Mouse (Mus musculus): ENCODE measurements around the gene Pxmp4.

Pxmp4 gene

DNA sequence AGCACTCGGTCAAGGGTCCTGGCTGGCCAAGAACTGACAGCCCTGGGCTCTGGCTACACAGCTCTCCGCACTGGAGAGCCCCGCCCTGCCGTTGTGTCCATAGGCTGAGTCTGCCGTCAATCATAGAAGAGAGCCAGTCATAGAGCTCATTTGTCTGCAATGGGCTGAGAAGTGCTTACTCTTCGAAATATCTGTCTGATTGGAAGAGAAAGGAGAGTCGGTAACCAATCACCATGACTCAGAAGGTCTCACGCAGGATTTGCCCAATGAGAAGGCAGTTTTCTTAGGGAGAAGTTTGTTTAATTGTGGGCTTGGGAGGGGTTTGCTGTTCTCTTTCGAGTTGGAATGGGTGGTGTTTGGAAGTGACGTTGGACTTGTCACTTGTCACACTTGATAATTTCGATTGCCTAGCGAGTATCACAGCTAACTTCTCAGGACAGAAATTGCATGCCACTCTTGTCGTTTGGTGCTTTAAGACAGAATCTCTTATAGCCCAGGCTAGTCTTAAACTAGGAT, at the start of gene Pxmp4:
Gene Pxmp4 (minus strand): TSS at position 71 of the 516 bp plus-strand sequence.
- in situ Hi-C loops (cut with MboI; ENCODE audit: low sequenced_read_pairs): no loop called here

DNA sequence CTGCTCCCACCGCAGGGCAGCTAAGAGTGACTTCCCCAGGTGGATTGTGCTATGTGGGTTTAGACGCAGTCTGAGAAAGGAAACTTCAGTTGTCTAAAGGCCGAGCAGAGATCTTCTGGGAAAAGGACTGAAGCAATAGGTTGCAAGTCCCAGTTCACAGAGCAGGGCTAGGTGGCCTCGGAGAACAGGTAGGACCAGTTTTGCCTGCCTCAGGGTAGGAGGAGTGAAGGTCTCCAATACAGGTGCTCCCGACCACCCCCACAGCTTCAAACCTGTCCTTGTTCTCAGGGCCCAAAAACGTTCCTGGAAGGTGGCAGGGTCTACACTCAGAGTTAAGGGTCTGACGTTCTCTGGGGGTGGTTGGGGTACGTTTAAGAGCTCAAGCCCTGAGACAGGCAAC, 47.9 kb upstream of the Pxmp4 start, which contains the start of gene Chmp4b:
Gene Chmp4b (plus strand): TSS at position 343 of the 400 bp plus-strand sequence.
- in situ Hi-C loops (cut with MboI; ENCODE audit: low sequenced_read_pairs): no loop called here

DNA sequence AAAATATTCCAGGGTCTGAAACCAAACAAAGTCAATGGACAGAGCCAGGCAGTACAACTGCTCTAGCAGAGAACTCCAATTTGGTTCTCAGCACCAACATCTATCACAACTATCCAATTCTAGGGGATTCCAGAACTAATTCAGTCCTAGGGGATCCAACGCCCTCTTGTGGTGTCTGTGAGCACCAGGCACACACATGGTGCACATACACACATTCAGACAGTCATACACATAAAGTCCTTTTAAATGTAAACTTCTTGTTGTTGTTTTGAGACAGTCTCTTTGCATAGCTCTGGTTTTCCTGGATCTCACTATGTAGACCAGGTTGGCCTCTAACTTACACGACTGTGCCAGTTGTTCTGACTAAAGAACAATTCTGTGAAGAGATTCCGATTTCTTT, 46.9 kb upstream of the Pxmp4 start:
- in situ Hi-C loops (cut with MboI; ENCODE audit: low sequenced_read_pairs): no loop called here

- in situ Hi-C loops (cut with MboI; ENCODE audit: low sequenced_read_pairs): no loop called here
Measured at GRCm38 (mm10) chr2:154648086-154648485, 44.6 kb upstream of the Pxmp4 start.

GRCm38 (mm10) chr2:154646634-154647033, 43.1 kb upstream of the Pxmp4 start:
- in situ Hi-C loops (cut with MboI; ENCODE audit: low sequenced_read_pairs): no loop called here

DNA sequence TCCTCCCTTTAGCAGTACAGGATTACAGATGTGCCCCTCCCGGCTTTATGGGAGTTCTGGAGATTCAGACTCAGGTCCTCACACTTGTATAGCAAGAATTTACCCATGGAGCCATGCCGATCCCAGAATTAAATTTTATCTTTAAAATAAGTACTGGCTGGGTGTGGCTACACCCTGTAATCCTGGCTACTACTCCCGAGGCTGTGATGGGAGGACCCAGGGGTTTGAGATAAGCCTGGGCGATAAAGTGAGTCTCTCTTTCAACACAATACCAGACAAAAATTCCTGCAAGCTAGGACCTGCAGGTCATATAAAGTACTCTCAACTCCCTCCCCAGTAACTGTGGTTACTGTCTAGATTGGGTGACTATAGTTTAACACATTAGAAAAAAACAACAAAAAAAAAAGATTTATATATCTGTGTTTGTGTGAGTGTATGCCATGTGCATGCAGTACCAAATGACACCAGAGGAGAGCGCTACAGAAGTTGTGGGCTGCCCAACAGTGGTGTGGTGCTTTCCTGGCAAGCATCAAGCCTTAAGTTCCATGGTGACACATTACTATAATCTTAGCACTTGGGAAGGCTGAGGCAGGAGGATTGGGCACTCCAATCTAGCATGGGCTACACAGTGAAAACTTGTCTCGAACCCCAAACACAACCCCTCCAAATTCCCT, 39.3 kb upstream of the Pxmp4 start:
- in situ Hi-C loops (cut with MboI; ENCODE audit: low sequenced_read_pairs): no loop called here

DNA sequence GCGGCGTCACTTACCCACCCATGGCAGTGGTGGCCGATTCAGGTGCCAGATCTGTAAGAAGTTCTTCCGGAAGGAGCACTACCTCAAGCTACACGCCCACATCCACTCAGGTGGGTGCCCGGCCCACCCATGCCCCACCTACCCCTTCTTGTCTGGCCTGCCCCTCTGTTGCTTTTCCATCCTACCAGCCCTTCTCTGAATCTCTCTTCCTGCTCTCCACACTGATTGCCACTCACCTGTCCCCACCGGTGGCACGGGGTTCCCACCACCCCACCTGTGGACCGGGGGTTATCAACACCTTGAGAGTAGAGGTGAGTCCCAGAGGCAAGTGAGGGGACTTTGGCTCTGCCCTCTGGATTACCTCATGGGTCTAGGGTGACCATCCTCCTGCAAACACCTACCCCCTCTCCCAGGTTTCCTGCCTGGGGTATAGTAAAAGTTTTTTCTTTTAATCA, 38.5 kb upstream of the Pxmp4 start:
- in situ Hi-C loops (cut with MboI; ENCODE audit: low sequenced_read_pairs): no loop called here

GRCm38 (mm10) chr2:154641176-154641575, 37.7 kb upstream of the Pxmp4 start:
- in situ Hi-C loops (cut with MboI; ENCODE audit: low sequenced_read_pairs): no loop called here

DNA sequence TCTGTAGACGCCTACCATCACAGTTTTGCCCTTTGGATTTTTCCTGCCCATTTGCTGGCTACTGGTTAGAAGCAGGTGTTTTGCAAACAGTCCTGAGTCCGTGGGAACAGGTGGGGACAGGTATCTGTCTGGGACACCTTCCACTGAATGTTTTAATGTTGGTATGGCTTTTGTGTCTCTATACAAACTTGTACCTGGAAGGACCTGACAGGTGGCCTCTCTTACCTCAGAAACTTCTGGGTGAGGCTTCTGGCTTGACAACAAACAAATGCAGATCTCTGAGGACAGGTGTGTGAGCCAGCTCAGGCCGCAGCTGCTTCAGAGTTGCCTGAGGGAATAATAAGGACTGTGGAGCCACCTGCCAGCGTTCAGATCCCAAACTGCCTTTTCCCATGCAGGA, 35.6 kb upstream of the Pxmp4 start:
- in situ Hi-C loops (cut with MboI; ENCODE audit: low sequenced_read_pairs): no loop called here

GRCm38 (mm10) chr2:154638521-154638920, 35.0 kb upstream of the Pxmp4 start:
- in situ Hi-C loops (cut with MboI; ENCODE audit: low sequenced_read_pairs): no loop called here

DNA sequence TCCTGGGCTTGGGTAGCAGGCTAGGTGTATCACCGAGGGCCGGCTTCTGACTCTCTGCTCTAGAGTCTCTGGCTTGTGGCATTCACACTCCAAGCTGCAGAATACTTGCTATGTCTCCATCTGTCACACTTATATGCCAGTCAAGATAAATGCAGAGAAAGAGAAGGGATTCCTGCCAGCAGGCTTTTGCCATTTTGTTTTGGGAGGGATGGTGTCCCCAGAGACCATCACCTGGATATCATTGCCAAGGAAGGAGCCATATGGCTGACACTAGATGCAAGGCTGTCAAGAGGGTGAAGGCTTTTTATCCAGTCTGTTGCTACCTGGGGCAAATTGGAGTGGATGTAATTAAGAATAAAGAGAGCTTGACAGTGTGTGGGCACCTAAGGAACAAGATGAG, 32.3 kb upstream of the Pxmp4 start:
- in situ Hi-C loops (cut with MboI; ENCODE audit: low sequenced_read_pairs): no loop called here

GRCm38 (mm10) chr2:154633876-154634644, 30.6 kb upstream of the Pxmp4 start:
- in situ Hi-C loops (cut with MboI; ENCODE audit: low sequenced_read_pairs): no loop called here

DNA sequence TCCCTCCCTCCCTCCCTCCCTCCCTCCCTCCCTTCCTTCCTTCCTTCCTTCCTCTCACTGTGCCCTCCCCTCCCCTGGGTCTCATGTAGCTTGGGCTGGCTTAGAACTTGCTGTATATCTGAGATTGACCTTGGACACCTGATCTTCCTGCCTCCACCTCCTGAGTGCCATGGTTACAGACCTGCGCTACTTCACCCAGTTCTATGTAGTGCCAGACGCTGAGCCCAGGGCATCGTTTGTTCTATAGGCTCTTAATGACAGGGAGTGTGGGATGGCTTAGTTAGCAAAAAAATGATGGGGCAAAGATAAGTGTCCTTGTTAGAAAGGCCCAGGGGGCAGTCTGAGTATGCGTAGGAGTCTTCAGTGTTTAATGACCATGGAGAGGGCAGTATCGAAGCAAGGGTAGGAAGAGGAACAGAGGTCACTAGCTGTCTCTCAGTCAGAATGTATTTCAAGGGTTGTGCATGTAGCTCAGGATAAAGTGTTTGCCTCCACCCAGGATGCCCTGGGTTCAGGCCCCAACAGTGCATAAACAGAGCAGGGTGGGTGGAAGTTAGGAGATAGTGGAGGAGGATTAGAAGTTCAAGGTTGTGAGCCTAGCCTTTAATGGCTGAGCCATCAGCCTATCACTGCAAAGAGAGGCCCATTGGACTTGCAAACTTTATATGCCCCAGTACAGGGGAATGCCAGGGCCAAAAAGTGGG, 29.7 kb upstream of the Pxmp4 start:
- in situ Hi-C loops (cut with MboI; ENCODE audit: low sequenced_read_pairs): no loop called here

DNA sequence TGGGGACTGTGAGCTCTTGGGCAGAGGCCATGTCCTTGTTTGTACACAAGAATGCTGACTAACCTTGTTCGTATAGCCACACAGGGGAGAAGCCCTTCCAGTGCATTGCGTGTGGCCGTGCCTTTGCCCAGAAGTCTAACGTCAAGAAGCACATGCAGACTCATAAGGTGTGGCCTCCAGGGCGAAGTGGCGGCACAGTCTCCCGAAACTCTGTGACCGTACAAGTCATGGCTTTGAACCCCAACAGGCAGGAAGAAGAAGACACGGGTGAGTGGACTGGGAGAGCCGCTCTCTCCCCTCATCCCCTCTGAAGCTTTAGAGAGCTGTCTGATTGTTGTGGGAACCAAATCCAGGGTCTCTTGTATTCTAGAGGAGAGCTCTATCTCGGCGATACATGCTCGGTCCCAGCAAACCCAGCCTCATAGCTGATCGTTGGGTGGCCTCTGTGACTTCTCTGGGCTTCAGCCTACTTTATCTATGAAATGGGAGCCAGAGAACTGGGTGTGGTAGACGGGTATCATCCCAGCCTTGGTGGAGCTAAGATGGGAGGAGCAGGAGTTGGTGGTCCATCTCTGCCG, 28.8 kb upstream of the Pxmp4 start:
- in situ Hi-C loops (cut with MboI; ENCODE audit: low sequenced_read_pairs): no loop called here

- in situ Hi-C loops (cut with MboI; ENCODE audit: low sequenced_read_pairs): no loop called here
Measured at GRCm38 (mm10) chr2:154630531-154630930, 27.0 kb upstream of the Pxmp4 start.

- in situ Hi-C loops (cut with MboI; ENCODE audit: low sequenced_read_pairs): no loop called here
Measured at GRCm38 (mm10) chr2:154624137-154624536, 20.6 kb upstream of the Pxmp4 start.

DNA sequence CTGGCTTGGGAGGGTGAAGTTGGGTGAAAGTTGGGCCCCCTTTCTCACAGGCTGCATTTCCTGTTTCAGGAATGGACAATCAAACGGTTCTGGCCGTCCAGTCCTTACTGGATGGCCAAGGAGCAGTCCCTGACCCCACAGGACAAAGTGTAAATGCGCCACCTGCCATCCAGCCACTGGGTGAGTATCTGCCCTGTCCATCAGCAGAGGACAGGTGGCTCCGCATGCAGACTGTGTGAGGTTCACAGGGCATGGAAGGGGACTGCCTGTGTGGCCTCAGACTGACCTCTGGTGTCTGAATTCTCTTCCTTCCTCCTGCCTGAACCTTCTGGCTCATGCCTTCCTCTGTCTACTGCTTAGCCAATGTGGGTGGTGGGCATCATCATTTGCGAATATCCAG, 18.2 kb upstream of the Pxmp4 start:
- in situ Hi-C loops (cut with MboI; ENCODE audit: low sequenced_read_pairs): no loop called here

GRCm38 (mm10) chr2:154617061-154617460, 13.6 kb upstream of the Pxmp4 start:
- in situ Hi-C loops (cut with MboI; ENCODE audit: low sequenced_read_pairs): no loop called here

DNA sequence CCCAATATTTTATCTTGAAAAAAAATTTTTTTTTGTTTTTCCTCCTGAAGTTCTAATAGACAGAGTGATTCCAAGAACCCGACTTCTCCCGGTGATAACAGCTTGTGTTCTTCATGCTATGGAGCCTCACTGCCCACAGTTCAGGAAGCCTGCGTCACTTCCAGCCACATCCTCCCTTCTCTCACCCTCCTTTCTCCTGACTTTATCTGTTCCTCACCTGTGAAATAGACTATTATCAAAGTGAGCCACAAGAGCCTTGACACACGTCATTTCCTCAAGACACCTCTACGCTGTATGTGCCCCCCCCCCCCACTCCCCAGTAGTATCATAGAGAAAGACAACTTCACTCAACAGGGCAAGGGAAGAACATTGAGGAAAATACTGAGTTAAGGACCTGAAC, 12.2 kb upstream of the Pxmp4 start:
- in situ Hi-C loops (cut with MboI; ENCODE audit: low sequenced_read_pairs): no loop called here

DNA sequence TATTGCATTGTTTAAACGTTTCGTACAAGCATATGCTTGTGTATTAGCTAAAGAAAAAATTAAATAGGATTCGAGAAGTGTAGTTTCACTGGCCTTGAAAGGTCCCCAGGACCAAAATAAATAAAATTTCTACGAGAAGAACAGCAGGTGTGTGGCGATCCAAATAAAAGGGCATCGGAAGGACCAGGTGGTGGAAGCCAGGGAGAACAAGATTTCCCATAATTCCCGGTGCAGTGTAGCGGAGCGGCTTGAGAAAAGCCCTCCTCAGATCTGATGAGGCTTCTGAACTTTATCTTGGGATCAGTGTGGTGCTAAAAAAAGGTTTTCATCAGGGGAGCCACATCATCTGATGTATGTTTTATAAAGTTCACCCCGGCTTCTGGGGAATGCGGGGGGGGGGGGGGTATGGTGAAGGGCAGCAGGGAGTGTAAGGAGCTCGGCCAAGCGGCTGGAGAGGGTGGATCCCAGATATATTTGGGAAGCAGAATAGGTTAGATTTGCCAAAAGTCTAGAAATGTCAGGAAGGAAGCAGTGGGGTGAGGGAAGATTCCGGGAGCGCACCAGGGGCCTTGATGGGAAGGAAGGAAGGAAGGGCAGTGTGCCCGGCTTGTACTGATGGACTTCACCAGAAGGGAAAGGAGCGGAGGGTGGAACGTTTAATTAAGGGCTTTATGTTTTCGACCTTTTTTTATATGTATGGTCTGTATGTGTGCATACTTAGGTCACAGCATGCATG, 11.5 kb upstream of the Pxmp4 start:
- in situ Hi-C loops (cut with MboI; ENCODE audit: low sequenced_read_pairs): no loop called here
